Mouse (Mus musculus) left cerebral cortex, adult 8-10 months (tissue): ENCODE data around the gene Dusp16. TPM values are rescaled to one million over a fixed set of nuclear protein-coding genes. Genes with fewer than 3 reads are reported as not detected.

Experiments
- total RNA-seq, 4 experiments: library from RNA; stranded (reverse); gene quantifications; 2 replicates each; pipeline ENCODE4 v1.2.4; 2022

Dusp16 gene
- total RNA-seq, 4 experiments from 2014 or later: 9.9 to 16.3 (median 14.0) TPM

Other genes starting within 250 kb of the Dusp16 start
- gene Lrp6, start 225.7 kb downstream of the Dusp16 start, total RNA-seq: 10 to 100 TPM; 45.9 to 47.0 (median 46.4) TPM
- gene Mansc1, start 160.1 kb downstream of the Dusp16 start, total RNA-seq: 10 to 100 TPM; 13.4 to 18.7 (median 14.5) TPM
- 10 to 100 TPM; 36.1 to 41.5 (median 38.2) TPM for gene Borcs5, start 153.1 kb downstream of the Dusp16 start, total RNA-seq
- gene Crebl2, start 37.5 kb upstream of the Dusp16 start, total RNA-seq: 10 to 100 TPM; 39.0 to 45.3 (median 42.1) TPM
- gene Gpr19, start 106.0 kb upstream of the Dusp16 start, total RNA-seq: 10 to 100 TPM; 22.9 to 26.3 (median 24.7) TPM
- 10 to 100 TPM; 36.6 to 39.0 (median 37.9) TPM for gene Cdkn1b, start 127.8 kb upstream of the Dusp16 start, total RNA-seq
- 1 to 10 TPM; 3.8 to 4.8 (median 3.9) TPM for gene Apold1, start 189.1 kb upstream of the Dusp16 start, total RNA-seq
- gene Ddx47, start 219.0 kb upstream of the Dusp16 start, total RNA-seq: 10 to 100 TPM; 54.2 to 60.6 (median 56.4) TPM